Mouse (Mus musculus) intestine, embryonic 14.5 days (tissue): ENCODE results near the gene Cd47. TPM values are rescaled to one million over a fixed set of nuclear protein-coding genes. Genes with fewer than 3 reads are reported as not detected.

Experiments
- ATAC-seq: fragments of 200-750 bp; cut with Nextera tagmentation; replicated peaks from 2 replicates; pipeline ENCODE4 v1.8.0; 2017; ENCODE audit warnings: low read depth, moderate number of reproducible peaks, moderate TSS enrichment, moderate library complexity; ENCODE audit not compliant: low FRiP score, low TSS enrichment
- DNase-seq: peaks from one replicate; pipeline ENCODE4 v3.0.0-alpha.2; 2018; ENCODE audit warnings: low spot score
- H3K27ac ChIP-seq: fragments of 300-500 bp; sonication (generic); 2 replicates; pipeline ENCODE4 v1.5.1; 2014; ENCODE audit warnings: low read depth, mild to moderate bottlenecking, control low read depth
- H3K27me3 ChIP-seq: fragments of 300-500 bp; sonication (generic); replicated peaks from 2 replicates; pipeline ENCODE4 v1.6.1; 2014; ENCODE audit warnings: low read length, control low read depth; ENCODE audit not compliant: control insufficient read depth, insufficient read depth
- H3K36me3 ChIP-seq: fragments of 300-500 bp; sonication (generic); 2 replicates; pipeline ENCODE4 v1.6.1; 2014; ENCODE audit warnings: low read length, control low read depth; ENCODE audit not compliant: control insufficient read depth, insufficient read depth
- H3K4me1 ChIP-seq: fragments of 300-500 bp; sonication (generic); replicated peaks from 2 replicates; pipeline ENCODE4 v1.6.1; 2014; ENCODE audit warnings: low read length, control low read depth, mixed read lengths; ENCODE audit not compliant: control insufficient read depth, insufficient read depth
- H3K4me2 ChIP-seq: fragments of 300-500 bp; sonication (generic); 2 replicates; pipeline ENCODE4 v1.6.1; 2014; ENCODE audit warnings: low read length
- H3K4me3 ChIP-seq: fragments of 300-500 bp; sonication (generic); 2 replicates; pipeline ENCODE4 v1.5.1; 2014; ENCODE audit warnings: low read depth, low read length, control low read depth, mixed read lengths
- H3K9ac ChIP-seq: fragments of 300-500 bp; sonication (generic); 2 replicates; pipeline ENCODE4 v1.6.1; 2014; ENCODE audit warnings: mild to moderate bottlenecking, low read length
- H3K9me3 ChIP-seq: fragments of 300-500 bp; sonication (generic); 2 replicates; pipeline ENCODE4 v1.6.1; 2016; ENCODE audit warnings: low read length, control low read depth; ENCODE audit not compliant: control insufficient read depth
- WGBS: fragments of 180-500 bp; shearing (Covaris S2); extraction: QIAGEN DNeasy Blood & Tissue Kit; methylation state at CpG from one replicate; pipeline ENCODE4 v1.1.7; 2014; 5-methylcytosine and 5-hydroxymethylcytosine counted together
- polyA plus RNA-seq: library from polyadenylated mRNA; unstranded; fragments of >200 nt; fragmentation: Nextera tagmentation; extraction: Ambion mirVana; gene quantifications from 2 replicates; pipeline ENCODE4 v1.2.1, GENCODE M21; 2014

The Cd47 gene
- polyA plus RNA-seq, 1 experiment from 2014 or later: 74.7 TPM

DNA sequence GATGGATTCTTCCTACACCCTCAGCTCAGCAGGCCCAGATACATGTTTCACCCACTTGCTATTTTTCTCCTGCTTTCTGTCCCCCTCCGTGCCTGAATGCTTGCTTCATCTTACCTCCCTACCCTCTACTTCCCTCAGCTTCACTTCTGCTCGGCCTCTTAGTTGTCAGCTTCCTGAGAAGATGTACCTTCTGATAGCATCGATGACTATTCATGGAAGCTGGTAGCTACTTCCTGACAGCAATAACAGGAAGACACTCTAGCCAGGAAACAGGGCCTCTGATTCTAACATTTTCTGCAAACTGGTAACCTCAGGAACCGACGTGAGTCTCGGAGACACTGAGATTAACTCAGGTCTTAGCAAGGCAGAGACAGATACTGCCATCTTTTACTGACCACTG is 1.5 kb upstream of the Cd47 start:
- H3K27ac ChIP-seq: no peak overlapping the region
- no peak for ATAC-seq
- 78% methylated on average over 6 of the region's 6 CpGs for WGBS
- no peaks in the 10 kb centered on the region for H3K27me3 ChIP-seq
- H3K36me3 ChIP-seq: no peaks in the 10 kb centered on the region
- no peak for DNase-seq
- no peak overlapping the region for H3K4me2 ChIP-seq
- H3K4me3 ChIP-seq: no peak overlapping the region
- no peaks in the 10 kb centered on the region for H3K9me3 ChIP-seq
- no peaks in the 10 kb centered on the region for H3K4me1 ChIP-seq
- no peak overlapping the region for H3K9ac ChIP-seq

GRCm38 (mm10) chr16:49800996-49801395 is 663 bp downstream of the Cd47 start:
- no peak for ATAC-seq
- no peak overlapping the region for H3K4me2 ChIP-seq
- H3K27ac ChIP-seq: no peak overlapping the region
- no peaks in the 10 kb centered on the region for H3K4me1 ChIP-seq
- H3K9me3 ChIP-seq: no peaks in the 10 kb centered on the region
- no peaks in the 10 kb centered on the region for H3K27me3 ChIP-seq
- H3K4me3 ChIP-seq: no peak overlapping the region
- H3K36me3 ChIP-seq: no peaks in the 10 kb centered on the region
- no peak for DNase-seq
- no peak overlapping the region for H3K9ac ChIP-seq
- 77% methylated on average over 5 of the region's 5 CpGs for WGBS

DNA sequence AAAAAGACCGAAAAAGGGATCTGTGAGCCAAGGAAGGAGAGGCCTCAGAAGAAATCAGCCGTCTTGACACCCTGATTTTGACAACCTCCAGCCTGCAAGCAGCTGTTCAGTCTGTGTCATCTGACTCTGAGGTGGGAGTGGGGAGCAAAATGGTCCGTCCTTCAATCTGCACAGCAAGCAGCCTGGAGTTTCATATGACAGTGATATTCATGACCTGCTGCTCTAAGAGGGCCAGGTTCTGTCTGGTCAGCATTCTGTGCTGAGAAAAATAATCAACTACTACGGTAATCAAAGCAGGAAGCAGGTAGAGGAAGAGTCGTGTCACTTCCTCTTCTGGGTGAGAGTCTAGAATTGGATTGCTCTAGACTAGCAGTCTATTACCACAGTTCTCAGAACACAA is 1.1 kb downstream of the Cd47 start:
- no peak for ATAC-seq
- Histone ChIP-seq H3K9me3 (no peaks in the 10 kb centered on the region), H3K27me3 (no peaks in the 10 kb centered on the region), H3K36me3 (no peaks in the 10 kb centered on the region), H3K27ac (no peak overlapping the region), H3K9ac (no peak overlapping the region), H3K4me1 (no peaks in the 10 kb centered on the region), H3K4me3 (no peak overlapping the region), H3K4me2 (no peak overlapping the region)
- WGBS: 57% methylated on average over 5 of the region's 5 CpGs
- DNase-seq: no peak

DNA sequence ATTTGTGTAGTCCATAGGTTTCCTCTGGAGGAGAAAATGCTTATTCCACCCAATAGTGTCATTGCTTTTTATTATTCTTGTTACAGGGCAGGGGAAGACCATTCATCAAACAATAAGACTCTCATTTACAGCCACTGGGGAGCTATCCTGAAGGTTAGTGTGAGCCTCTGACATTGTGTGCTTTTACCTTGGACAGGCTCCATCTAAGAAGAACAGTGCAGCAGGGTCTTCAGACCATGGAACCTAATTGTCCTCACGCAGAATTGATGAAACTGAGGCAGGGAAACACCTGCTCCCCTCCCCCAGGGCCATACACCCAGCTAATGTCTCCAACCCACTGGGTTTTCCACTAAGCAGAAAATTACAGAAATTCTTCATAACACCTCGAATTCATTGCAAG is 2.7 kb downstream of the Cd47 start:
- no peak overlapping the region for H3K27ac ChIP-seq
- H3K4me1 ChIP-seq: no peaks in the 10 kb centered on the region
- no peak overlapping the region for H3K4me3 ChIP-seq
- 77% methylated on average over 2 of the region's 2 CpGs for WGBS
- H3K36me3 ChIP-seq: no peaks in the 10 kb centered on the region
- no peak overlapping the region for H3K4me2 ChIP-seq
- H3K9ac ChIP-seq: no peak overlapping the region
- DNase-seq (no peak), ATAC-seq (no peak)
- H3K27me3 ChIP-seq: no peaks in the 10 kb centered on the region
- no peaks in the 10 kb centered on the region for H3K9me3 ChIP-seq

DNA sequence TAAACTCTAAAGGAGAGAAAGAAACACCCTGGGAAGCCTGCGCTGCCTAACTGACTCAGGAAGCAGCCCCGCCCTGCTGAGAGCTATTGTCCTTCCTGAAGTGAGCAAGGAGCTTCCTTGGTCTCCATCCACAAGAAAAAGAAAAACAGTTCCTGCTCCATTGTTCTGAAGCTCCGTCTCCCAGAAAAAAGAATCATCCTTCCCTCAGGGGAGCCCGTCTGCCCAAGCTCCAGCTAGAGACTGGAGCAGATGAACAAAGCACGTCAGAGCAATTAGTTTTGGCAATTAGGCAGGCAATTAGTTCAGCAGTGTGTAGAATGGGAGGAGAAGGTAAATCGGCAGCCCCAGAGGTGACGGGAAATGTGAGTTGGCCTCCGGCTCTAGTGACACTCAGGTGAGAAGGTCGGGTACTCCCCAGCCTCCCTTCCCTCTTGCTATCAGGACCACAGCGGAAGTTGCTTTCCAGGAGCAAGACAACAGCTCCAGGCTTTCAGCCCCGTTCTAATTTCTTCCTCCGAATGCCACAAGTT is 3.7 kb downstream of the Cd47 start:
- no peaks in the 10 kb centered on the region for H3K4me1 ChIP-seq
- DNase-seq (peak; percentile 60), ATAC-seq (no peak)
- 8% methylated on average over 12 of the region's 12 CpGs for WGBS
- H3K4me2 ChIP-seq: peak overlapping the region; percentile 50
- H3K9me3 ChIP-seq: no peaks in the 10 kb centered on the region
- no peaks in the 10 kb centered on the region for H3K27me3 ChIP-seq
- no peaks in the 10 kb centered on the region for H3K36me3 ChIP-seq
- H3K27ac ChIP-seq: no peak overlapping the region
- peak overlapping the region; percentile 21 for H3K4me3 ChIP-seq
- H3K9ac ChIP-seq: 0 out of 2 replicates have a peak overlapping the region, but pooled peaks have one; percentile 3

GRCm38 (mm10) chr16:49806920-49807319 is 6.6 kb downstream of the Cd47 start:
- 87% methylated on average over 10 of the region's 10 CpGs for WGBS
- no peaks in the 10 kb centered on the region for H3K4me1 ChIP-seq

GRCm38 (mm10) chr16:49807419-49807841 is 7.1 kb downstream of the Cd47 start:
- no peak overlapping the region for H3K9ac ChIP-seq
- no peak overlapping the region for H3K4me2 ChIP-seq
- no peak overlapping the region for H3K4me3 ChIP-seq
- WGBS: 64% methylated on average over 7 of the region's 7 CpGs
- no peaks in the 10 kb centered on the region for H3K36me3 ChIP-seq
- H3K9me3 ChIP-seq: no peaks in the 10 kb centered on the region
- DNase-seq: no peak
- ATAC-seq: no peak
- no peaks in the 10 kb centered on the region for H3K27me3 ChIP-seq
- no peaks in the 10 kb centered on the region for H3K4me1 ChIP-seq
- H3K27ac ChIP-seq: no peak overlapping the region

More at GRCm38 (mm10) chr16:49806920-49807319, 6.6 kb downstream of the Cd47 start:
- H3K36me3 ChIP-seq: no peaks in the 10 kb centered on the region
- no peaks in the 10 kb centered on the region for H3K9me3 ChIP-seq
- H3K4me2 ChIP-seq: no peak overlapping the region
- DNase-seq (no peak), ATAC-seq (no peak)
- H3K4me3 ChIP-seq: no peak overlapping the region
- H3K27me3 ChIP-seq: no peaks in the 10 kb centered on the region
- H3K9ac ChIP-seq: no peak overlapping the region
- no peak overlapping the region for H3K27ac ChIP-seq

- no peaks in the 10 kb centered on the region for H3K27me3 ChIP-seq
- no peak overlapping the region for H3K9ac ChIP-seq
- no peaks in the 10 kb centered on the region for H3K4me1 ChIP-seq
- 70% methylated on average over 18 of the region's 18 CpGs for WGBS
- H3K4me3 ChIP-seq: no peak overlapping the region
- no peak for DNase-seq
- H3K4me2 ChIP-seq: no peak overlapping the region
- no peaks in the 10 kb centered on the region for H3K36me3 ChIP-seq
- H3K9me3 ChIP-seq: no peaks in the 10 kb centered on the region
- no peak for ATAC-seq
- no peak overlapping the region for H3K27ac ChIP-seq
Measured at GRCm38 (mm10) chr16:49807862-49808430, 7.6 kb downstream of the Cd47 start.

DNA sequence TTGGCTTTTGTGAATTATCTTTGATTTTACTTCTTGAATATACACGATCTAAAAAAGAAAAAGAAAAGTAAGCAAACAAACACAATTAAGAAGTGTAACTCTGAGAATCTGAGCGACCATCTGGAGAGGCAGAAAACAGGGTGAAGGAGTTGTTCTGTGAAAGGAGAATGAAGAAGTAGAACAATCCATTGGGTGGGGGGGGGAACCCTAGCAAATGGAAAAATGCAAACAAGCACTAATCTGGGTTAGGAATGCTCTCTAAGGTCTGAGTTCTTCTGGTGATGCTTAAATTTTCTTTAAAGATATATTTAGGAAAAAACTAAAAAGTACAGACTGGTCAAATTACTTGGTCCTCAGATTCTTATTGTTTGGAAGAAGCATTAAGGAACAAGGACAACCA is 11.6 kb downstream of the Cd47 start:
- WGBS: 79% methylated on average over 2 of the region's 2 CpGs
- no peak for DNase-seq

More for the DNA sequence above, 11.6 kb downstream of the Cd47 start:
- Histone ChIP-seq H3K9me3 (no peaks in the 10 kb centered on the region), H3K4me2 (no peak overlapping the region), H3K36me3 (no peaks in the 10 kb centered on the region), H3K9ac (no peak overlapping the region), H3K4me3 (no peak overlapping the region), H3K4me1 (no peaks in the 10 kb centered on the region), H3K27me3 (no peaks in the 10 kb centered on the region), H3K27ac (no peak overlapping the region)
- ATAC-seq: no peak
